Mouse (Mus musculus) gastrocnemius, adult 2 months (tissue): Measurements from ENCODE around the gene Pitpnm1. TPM values are rescaled to one million over a fixed set of nuclear protein-coding genes. Genes with fewer than 3 reads are reported as not detected.

ENCODE experiments used
- DNase-seq: peaks from one replicate; pipeline ENCODE4 v3.0.0; 2022
- H3K27ac ChIP-seq: fragments of 200-600 bp; 2 replicates; pipeline ENCODE4 v1.8.1; 2022; ENCODE audit warnings: mild to moderate bottlenecking
- H3K4me3 ChIP-seq: fragments of 200-600 bp; 2 replicates; pipeline ENCODE4 v1.8.1; 2022; ENCODE audit warnings: mild to moderate bottlenecking, moderate library complexity
- CTCF ChIP-seq: fragments of 200-600 bp; IDR thresholded peaks from 2 replicates; pipeline ENCODE4 v1.8.1; 2022; ENCODE audit warnings: antibody characterized with exemption, mild to moderate bottlenecking, moderate library complexity
- intact Hi-C: fragments of 180-260 bp; cut with DNase I; formaldehyde crosslinking; loops from one replicate; pipeline ENCODE4 v1.15.1; 2025
- total RNA-seq, 2 experiments: library from RNA; stranded (reverse); gene quantifications; 2 replicates each; pipeline ENCODE4 v1.2.3; 2021

Pitpnm1 gene
- total RNA-seq, 2 experiments from 2014 or later, result 2.3 to 2.5 TPM

DNA sequence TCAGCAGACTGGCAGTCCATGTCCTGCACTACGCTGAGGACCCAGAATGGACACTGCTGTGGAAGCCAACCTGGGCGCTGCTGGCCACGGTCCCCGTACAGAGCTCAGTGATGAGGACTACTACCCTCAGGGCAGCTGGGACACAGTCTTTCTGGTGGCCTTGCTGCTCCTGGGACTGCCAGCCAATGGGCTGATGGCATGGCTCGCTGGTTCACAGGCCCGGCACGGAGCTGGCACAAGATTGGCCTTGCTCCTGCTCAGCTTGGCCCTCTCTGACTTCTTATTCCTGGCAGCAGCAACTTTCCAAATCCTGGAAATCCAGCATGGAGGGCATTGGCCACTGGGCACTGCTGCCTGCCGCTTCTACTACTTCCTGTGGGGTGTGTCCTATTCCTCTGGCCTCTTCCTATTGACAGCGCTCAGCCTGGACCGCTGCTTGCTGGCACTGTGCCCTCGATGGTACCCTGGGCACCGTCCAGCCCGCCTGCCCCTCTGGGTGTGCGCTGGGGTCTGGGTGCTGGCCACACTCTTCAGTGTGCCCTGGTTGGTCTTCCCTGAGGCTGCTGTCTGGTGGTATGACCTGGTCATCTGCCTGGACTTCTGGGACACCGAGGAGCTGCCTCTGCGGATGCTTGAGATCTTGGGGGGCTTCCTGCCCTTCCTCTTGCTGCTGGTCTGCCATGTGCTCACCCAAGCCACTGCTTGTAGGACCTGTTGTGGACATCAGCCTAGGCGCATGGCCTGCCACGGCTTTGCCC lies 42.8 kb downstream of the Pitpnm1 start:
- intact Hi-C loops, result no loop called here
- no peak for TF ChIP-seq CTCF
- H3K27ac ChIP-seq, result no peak overlapping the region
- DNase-seq, result peak; percentile 38
- no peak overlapping the region for H3K4me3 ChIP-seq

GRCm38 (mm10) chr19:4143759-4144268 lies 44.0 kb downstream of the Pitpnm1 start, which contains the start of gene Cabp4:
Gene Cabp4, minus strand, starts transcription at chr19:4144033.
- no peak for TF ChIP-seq CTCF
- no peak for DNase-seq
- H3K27ac ChIP-seq, result peak within 1 kb of the TSS; percentile 96
- intact Hi-C loops, result no loop called here
- H3K4me3 ChIP-seq, result no peak within 1 kb of the TSS

- DNase-seq, result peak; percentile 56
- no peak for TF ChIP-seq CTCF
- H3K4me3 ChIP-seq, result no peak overlapping the region
- H3K27ac ChIP-seq, result peak overlapping the region; percentile 96
- intact Hi-C loops, result no loop called here
Measured at GRCm38 (mm10) chr19:4144550-4145498, 45.0 kb downstream of the Pitpnm1 start.

DNA sequence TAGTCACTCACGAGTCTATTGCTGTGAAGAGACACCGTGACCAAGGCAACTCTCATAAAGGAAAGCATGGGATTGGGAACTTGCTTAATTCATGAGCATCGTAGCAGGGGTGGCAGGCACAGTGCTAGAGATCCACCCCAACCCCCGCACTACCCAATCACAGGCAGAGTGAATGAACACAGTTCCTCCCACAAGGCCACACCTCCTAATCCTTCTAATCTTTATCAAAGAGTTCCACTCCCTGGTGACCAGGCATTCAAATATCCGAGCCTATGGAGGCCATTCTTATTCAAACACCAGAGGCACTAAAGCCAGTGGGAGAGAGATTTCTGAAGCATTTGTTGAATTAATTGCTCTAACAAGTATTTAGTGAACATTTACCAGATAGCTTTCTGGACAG lies 46.1 kb downstream of the Pitpnm1 start:
- Histone ChIP-seq H3K4me3 (no peak overlapping the region), H3K27ac (peak overlapping the region; percentile 96; the same call in 1 of the 2 replicates)
- intact Hi-C loops, result no loop called here
- no peak for TF ChIP-seq CTCF
- no peak for DNase-seq

DNA sequence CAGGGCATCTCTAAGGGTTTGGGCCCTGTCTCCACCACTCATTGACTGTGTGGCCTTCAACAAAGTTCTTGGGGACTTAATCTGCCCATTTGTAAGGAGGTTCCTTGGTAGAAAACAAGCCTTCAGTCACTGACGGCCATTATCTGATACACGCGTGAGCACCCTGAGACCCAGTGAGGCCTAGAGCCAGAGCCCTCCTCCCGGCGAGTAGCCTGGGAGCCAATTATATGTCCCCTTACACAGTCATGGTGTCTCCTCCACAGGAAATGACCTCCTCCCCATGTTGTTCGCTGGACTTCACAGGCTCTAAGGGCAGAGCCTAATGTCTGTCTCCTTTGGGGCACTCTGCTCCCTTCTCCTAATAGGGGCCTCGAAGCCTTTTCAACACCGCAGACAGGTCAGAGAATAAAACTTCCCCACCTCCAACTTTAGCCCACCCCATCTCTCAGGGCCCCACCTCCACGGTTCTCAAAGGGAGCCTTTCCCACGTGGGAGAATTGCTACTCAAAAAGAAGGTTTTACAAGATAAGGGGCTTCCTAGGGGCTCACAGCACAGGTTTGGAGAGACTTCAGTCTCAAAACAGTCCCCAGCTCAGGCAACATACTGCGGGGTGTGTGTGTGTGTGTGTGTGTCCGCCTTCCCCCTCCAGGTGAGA lies 46.7 kb downstream of the Pitpnm1 start:
- intact Hi-C loops, result no loop called here
- Histone ChIP-seq H3K4me3 (no peak overlapping the region), H3K27ac (peak overlapping the region; percentile 96)
- no peak for TF ChIP-seq CTCF
- no peak for DNase-seq

- no peak for DNase-seq
- H3K27ac ChIP-seq, result peak overlapping the region; percentile 96
- no peak for TF ChIP-seq CTCF
- intact Hi-C loops, result no loop called here
- H3K4me3 ChIP-seq, result no peak overlapping the region
Measured at GRCm38 (mm10) chr19:4147022-4147405, 47.2 kb downstream of the Pitpnm1 start.

GRCm38 (mm10) chr19:4147782-4148490 lies 48.1 kb downstream of the Pitpnm1 start:
- Histone ChIP-seq H3K27ac (peak overlapping the region; percentile 96), H3K4me3 (peak overlapping the region; percentile 97)
- DNase-seq, result no peak
- no peak for TF ChIP-seq CTCF
- intact Hi-C loops, result no loop called here

DNA sequence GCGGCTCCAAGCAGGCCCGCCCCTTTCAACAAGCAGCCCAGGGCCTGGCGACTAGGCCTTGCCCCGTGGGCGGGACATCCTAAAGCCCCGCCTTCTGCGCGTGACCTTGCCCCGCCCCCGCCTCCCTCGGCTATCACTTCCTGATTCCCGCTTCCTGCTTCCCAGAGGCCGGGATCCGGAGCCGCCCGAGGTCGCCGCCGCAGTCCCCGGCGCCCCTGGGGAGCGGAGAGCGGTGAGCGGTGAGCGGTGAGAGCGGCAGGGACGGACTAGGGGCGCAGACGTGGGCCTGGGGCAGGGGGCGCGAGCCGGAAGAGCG lies 48.7 kb downstream of the Pitpnm1 start, which contains the start of gene Coro1b:
TSS of gene Coro1b (plus strand) at position 129 of the 316 bp plus-strand sequence.
- H3K27ac ChIP-seq, result peak within 1 kb of the TSS; percentile 96
- peak within 1 kb of the TSS; percentile 97 for H3K4me3 ChIP-seq
- DNase-seq, result peak; percentile 98
- intact Hi-C loops, result no loop called here
- no peak for TF ChIP-seq CTCF

GRCm38 (mm10) chr19:4148819-4149218 lies 49.0 kb downstream of the Pitpnm1 start:
- no peak for TF ChIP-seq CTCF
- Histone ChIP-seq H3K27ac (peak overlapping the region; percentile 96), H3K4me3 (peak overlapping the region; percentile 97)
- intact Hi-C loops, result no loop called here
- no peak for DNase-seq

DNA sequence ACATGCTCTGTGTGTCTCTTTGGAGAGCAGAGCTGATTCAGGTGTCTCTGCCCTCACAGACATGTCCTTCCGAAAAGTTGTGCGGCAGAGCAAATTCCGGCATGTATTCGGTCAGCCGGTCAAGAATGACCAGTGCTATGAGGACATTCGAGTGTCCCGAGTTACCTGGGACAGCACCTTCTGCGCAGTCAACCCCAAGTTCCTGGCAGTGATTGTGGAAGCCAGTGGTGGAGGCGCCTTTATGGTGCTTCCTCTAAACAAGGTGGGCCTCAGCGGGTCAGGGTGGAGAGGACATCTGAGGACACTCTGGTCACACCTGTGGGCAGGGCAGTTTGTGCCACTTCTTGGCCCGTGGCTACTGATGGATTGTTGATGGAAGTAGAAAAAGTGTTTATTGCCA lies 49.5 kb downstream of the Pitpnm1 start:
- intact Hi-C loops, result no loop called here
- DNase-seq, result no peak
- H3K27ac ChIP-seq, result peak overlapping the region; percentile 96

DNA sequence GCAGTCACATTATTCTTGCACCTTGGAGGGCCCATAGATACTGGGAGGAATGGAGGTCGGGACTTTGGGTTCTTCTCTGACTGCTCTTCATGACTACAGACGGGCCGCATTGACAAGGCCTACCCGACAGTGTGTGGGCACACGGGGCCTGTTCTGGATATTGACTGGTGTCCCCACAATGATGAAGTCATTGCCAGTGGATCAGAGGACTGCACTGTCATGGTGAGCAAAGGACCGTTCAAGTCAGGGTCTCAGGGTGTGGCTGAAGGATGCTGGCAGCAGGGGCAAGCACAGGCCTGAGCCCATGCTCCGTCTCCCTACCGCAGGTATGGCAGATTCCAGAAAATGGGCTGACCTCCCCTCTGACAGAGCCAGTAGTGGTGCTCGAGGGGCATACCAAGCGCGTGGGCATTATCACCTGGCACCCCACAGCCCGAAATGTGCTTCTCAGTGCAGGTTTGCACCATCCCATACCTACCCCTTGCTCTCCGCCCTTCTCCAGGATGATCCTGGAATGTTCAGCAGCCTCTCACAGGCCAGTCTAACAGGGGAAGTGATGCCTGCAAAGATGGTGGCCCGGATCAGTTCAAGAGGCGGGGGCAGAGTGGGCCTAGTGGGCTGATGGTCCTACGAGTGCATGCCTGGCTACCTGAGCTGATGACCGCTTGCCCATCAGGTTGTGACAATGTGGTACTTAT lies 50.1 kb downstream of the Pitpnm1 start:
- TF ChIP-seq CTCF, result no peak
- Histone ChIP-seq H3K27ac (peak overlapping the region; percentile 96; the same call in 1 of the 2 replicates), H3K4me3 (peak overlapping the region; percentile 97)
- DNase-seq, result no peak
- intact Hi-C loops, result no loop called here

More for the DNA sequence above, 49.5 kb downstream of the Pitpnm1 start:
- peak overlapping the region; percentile 97 for H3K4me3 ChIP-seq
- no peak for TF ChIP-seq CTCF
